Mouse (Mus musculus) olfactory bulb, adult 2 months (tissue): ENCODE measurements around the gene Bdnf.

Experiments
- CTCF ChIP-seq: fragments of 200-500 bp; IDR thresholded peaks from 2 replicates; pipeline ENCODE4 v1.5.1; 2012; ENCODE audit warnings: low read depth, mild to moderate bottlenecking, low read length, moderate library complexity; ENCODE audit not compliant: insufficient read depth
- POLR2A ChIP-seq: fragments of 200-500 bp; IDR thresholded peaks from 2 replicates; pipeline ENCODE4 v1.6.1; 2012; ENCODE audit warnings: mild to moderate bottlenecking, low read depth, low read length, moderate library complexity; ENCODE audit not compliant: insufficient read depth

- TF ChIP-seq CTCF = no peak
- no peak for TF ChIP-seq POLR2A
These were observed 60.2 kb downstream of the Bdnf start for GRCm38 (mm10) chr2:109734666-109735065.
